Mouse (Mus musculus): ENCODE data around the gene Mitf. TPM values are rescaled to one million over a fixed set of nuclear protein-coding genes. Genes with fewer than 3 reads are reported as not detected.

The Mitf gene
- total and polyA plus RNA-seq, 2 experiments from 2014 or later = 2.6 to 7.0 TPM

GRCm38 (mm10) chr6:97769549-97769948 is 37.3 kb upstream of the Mitf start:
- Histone ChIP-seq H3K27ac (no peak overlapping the region), H3K9me3 (ENCODE audit: low read length) (no peaks in the 10 kb centered on the region), H3K9ac (replicated peaks; ENCODE audit: low read length) (no peak overlapping the region), H3K4me1 (ENCODE audit: insufficient read depth, low read length) (no peaks in the 10 kb centered on the region), H3K36me3 (ENCODE audit: insufficient read depth, low read length) (no peaks in the 10 kb centered on the region), H3K4me3 (ENCODE audit: low read length) (no peak overlapping the region), H3K4me2 (ENCODE audit: low read depth, low read length) (no peak overlapping the region), H3K27me3 (ENCODE audit: insufficient read depth, low read length) (no peaks in the 10 kb centered on the region)
- WGBS = 86% methylated on average over 7 of the region's 7 CpGs
- no peak for TF ChIP-seq CTCF (IDR thresholded peaks at IDR 0.05; ENCODE audit: low read depth)
- no peak for ATAC-seq
- DNase-seq (ENCODE audit: low spot score) = no peak

GRCm38 (mm10) chr6:97781316-97781715 is 25.5 kb upstream of the Mitf start:
- H3K27ac ChIP-seq = no peak overlapping the region
- H3K36me3 ChIP-seq (ENCODE audit: insufficient read depth, low read length) = no peaks in the 10 kb centered on the region
- ATAC-seq = no peak
- 90% methylated on average over 5 of the region's 5 CpGs for WGBS
- no peaks in the 10 kb centered on the region for H3K4me1 ChIP-seq (ENCODE audit: insufficient read depth, low read length)
- TF ChIP-seq CTCF (IDR thresholded peaks at IDR 0.05; ENCODE audit: low read depth) = no peak
- no peak overlapping the region for H3K9ac ChIP-seq (replicated peaks; ENCODE audit: low read length)
- H3K4me3 ChIP-seq (ENCODE audit: low read length) = no peak overlapping the region
- H3K4me2 ChIP-seq (ENCODE audit: low read depth, low read length) = no peak overlapping the region
- DNase-seq (ENCODE audit: low spot score) = no peak
- no peaks in the 10 kb centered on the region for H3K9me3 ChIP-seq (ENCODE audit: low read length)
- H3K27me3 ChIP-seq (ENCODE audit: insufficient read depth, low read length) = no peaks in the 10 kb centered on the region

- no peak for DNase-seq (ENCODE audit: low spot score)
These were observed 24.6 kb upstream of the Mitf start for GRCm38 (mm10) chr6:97782291-97782690.

GRCm38 (mm10) chr6:97786871-97787270 is 20.0 kb upstream of the Mitf start:
- ATAC-seq (no peak), DNase-seq (ENCODE audit: low spot score) (no peak)
- 83% methylated on average over 4 of the region's 4 CpGs for WGBS

More at GRCm38 (mm10) chr6:97782291-97782690, 24.6 kb upstream of the Mitf start:
- 76% methylated on average over 6 of the region's 6 CpGs for WGBS
- Histone ChIP-seq H3K4me3 (ENCODE audit: low read length) (no peak overlapping the region), H3K27ac (no peak overlapping the region), H3K9ac (replicated peaks; ENCODE audit: low read length) (no peak overlapping the region), H3K36me3 (ENCODE audit: insufficient read depth, low read length) (no peaks in the 10 kb centered on the region), H3K4me2 (ENCODE audit: low read depth, low read length) (no peak overlapping the region), H3K9me3 (ENCODE audit: low read length) (no peaks in the 10 kb centered on the region), H3K27me3 (ENCODE audit: insufficient read depth, low read length) (no peaks in the 10 kb centered on the region), H3K4me1 (ENCODE audit: insufficient read depth, low read length) (no peaks in the 10 kb centered on the region)
- TF ChIP-seq CTCF (IDR thresholded peaks at IDR 0.05; ENCODE audit: low read depth) = no peak
- ATAC-seq = no peak

GRCm38 (mm10) chr6:97788361-97788974 is 18.4 kb upstream of the Mitf start:
- Histone ChIP-seq H3K9me3 (ENCODE audit: low read length) (no peaks in the 10 kb centered on the region), H3K27ac (no peak overlapping the region), H3K4me2 (ENCODE audit: low read depth, low read length) (no peak overlapping the region), H3K36me3 (ENCODE audit: insufficient read depth, low read length) (no peaks in the 10 kb centered on the region), H3K27me3 (ENCODE audit: insufficient read depth, low read length) (no peaks in the 10 kb centered on the region), H3K4me3 (ENCODE audit: low read length) (no peak overlapping the region), H3K4me1 (ENCODE audit: insufficient read depth, low read length) (no peaks in the 10 kb centered on the region), H3K9ac (replicated peaks; ENCODE audit: low read length) (no peak overlapping the region)
- ATAC-seq (no peak), DNase-seq (ENCODE audit: low spot score) (no peak)
- no peak for TF ChIP-seq CTCF (IDR thresholded peaks at IDR 0.05; ENCODE audit: low read depth)
- 80% methylated on average over 9 of the region's 9 CpGs for WGBS

More at GRCm38 (mm10) chr6:97786871-97787270, 20.0 kb upstream of the Mitf start:
- no peaks in the 10 kb centered on the region for H3K4me1 ChIP-seq (ENCODE audit: insufficient read depth, low read length)
- no peak overlapping the region for H3K27ac ChIP-seq
- no peak overlapping the region for H3K9ac ChIP-seq (replicated peaks; ENCODE audit: low read length)
- H3K27me3 ChIP-seq (ENCODE audit: insufficient read depth, low read length) = no peaks in the 10 kb centered on the region
- H3K4me2 ChIP-seq (ENCODE audit: low read depth, low read length) = no peak overlapping the region
- no peak for TF ChIP-seq CTCF (IDR thresholded peaks at IDR 0.05; ENCODE audit: low read depth)
- no peaks in the 10 kb centered on the region for H3K9me3 ChIP-seq (ENCODE audit: low read length)
- no peaks in the 10 kb centered on the region for H3K36me3 ChIP-seq (ENCODE audit: insufficient read depth, low read length)
- H3K4me3 ChIP-seq (ENCODE audit: low read length) = no peak overlapping the region

- H3K9me3 ChIP-seq (ENCODE audit: low read length) = no peaks in the 10 kb centered on the region
- H3K9ac ChIP-seq (replicated peaks; ENCODE audit: low read length) = no peak overlapping the region
- DNase-seq (ENCODE audit: low spot score) = no peak
- H3K4me3 ChIP-seq (ENCODE audit: low read length) = no peak overlapping the region
- H3K27me3 ChIP-seq (ENCODE audit: insufficient read depth, low read length) = no peaks in the 10 kb centered on the region
- H3K27ac ChIP-seq = no peak overlapping the region
- no peak for TF ChIP-seq CTCF (IDR thresholded peaks at IDR 0.05; ENCODE audit: low read depth)
- WGBS = 76% methylated on average over 7 of the region's 7 CpGs
- no peaks in the 10 kb centered on the region for H3K4me1 ChIP-seq (ENCODE audit: insufficient read depth, low read length)
- H3K4me2 ChIP-seq (ENCODE audit: low read depth, low read length) = no peak overlapping the region
- ATAC-seq = no peak
- no peaks in the 10 kb centered on the region for H3K36me3 ChIP-seq (ENCODE audit: insufficient read depth, low read length)
These were observed 17.2 kb upstream of the Mitf start for GRCm38 (mm10) chr6:97789700-97790099.

- Histone ChIP-seq H3K36me3 (ENCODE audit: insufficient read depth, low read length) (no peaks in the 10 kb centered on the region), H3K27me3 (ENCODE audit: insufficient read depth, low read length) (no peaks in the 10 kb centered on the region), H3K4me3 (ENCODE audit: low read length) (no peak overlapping the region), H3K9ac (replicated peaks; ENCODE audit: low read length) (no peak overlapping the region), H3K27ac (no peak overlapping the region), H3K4me1 (ENCODE audit: insufficient read depth, low read length) (no peaks in the 10 kb centered on the region), H3K4me2 (ENCODE audit: low read depth, low read length) (no peak overlapping the region), H3K9me3 (ENCODE audit: low read length) (no peaks in the 10 kb centered on the region)
- WGBS = 80% methylated on average over 1 of the region's 1 CpGs
- TF ChIP-seq CTCF (IDR thresholded peaks at IDR 0.05; ENCODE audit: low read depth) = peak; percentile 50
- DNase-seq (ENCODE audit: low spot score) = no peak
- no peak for ATAC-seq
These were observed 14.7 kb upstream of the Mitf start for GRCm38 (mm10) chr6:97792104-97792503.
